Mouse (Mus musculus) C2C12 (cell line): ENCODE results near the gene Fchsd2. TPM values are rescaled to one million over a fixed set of nuclear protein-coding genes. Genes with fewer than 3 reads are reported as not detected.
"Not testable (repeated sequence)": the region's sequence is repeated elsewhere in the genome, so short reads cannot be mapped to it uniquely, and the experiment has no call there.

Experiments
- H3K27me3 ChIP-seq: one replicate; pipeline ENCODE4 v1.6.1; 2011; ENCODE audit not compliant: control insufficient read depth, insufficient read depth, insufficient read length
- H3K36me3 ChIP-seq: one replicate; pipeline ENCODE4 v1.6.1; 2011; ENCODE audit not compliant: control insufficient read depth, insufficient read depth
- H3K4me3 ChIP-seq: one replicate; pipeline ENCODE4 v1.5.1; 2011; ENCODE audit warnings: mild to moderate bottlenecking, control low read depth; ENCODE audit not compliant: poor library complexity, insufficient read depth, severe bottlenecking
- H3K79me2 ChIP-seq: one replicate; pipeline ENCODE4 v1.6.1; 2011; ENCODE audit not compliant: control insufficient read depth, insufficient read depth
- H3K79me3 ChIP-seq: one replicate; pipeline ENCODE4 v1.6.1; 2011; ENCODE audit warnings: low read depth, control low read depth
- H3ac ChIP-seq: one replicate; pipeline ENCODE3; 2011; ENCODE audit warnings: low read depth; ENCODE audit not compliant: control insufficient read depth, insufficient read length
- CEBPB ChIP-seq: IDR thresholded peaks from one replicate; pipeline ENCODE4 v1.6.1; 2011; ENCODE audit warnings: low read depth, mild to moderate bottlenecking, control low read depth, moderate library complexity
- CTCF ChIP-seq: IDR thresholded peaks from one replicate; pipeline ENCODE4 v1.5.1; 2011; ENCODE audit not compliant: control insufficient read depth, insufficient read depth, insufficient read length
- FOSL1 ChIP-seq: IDR thresholded peaks from one replicate; pipeline ENCODE4 v1.8.0; 2011; ENCODE audit warnings: mild to moderate bottlenecking, low read length; ENCODE audit not compliant: poor library complexity, insufficient read depth, severe bottlenecking
- MAX ChIP-seq: IDR thresholded peaks from one replicate; pipeline ENCODE4 v1.6.1; 2011; ENCODE audit warnings: mild to moderate bottlenecking, control low read depth
- MYOD1 ChIP-seq: IDR thresholded peaks from one replicate; pipeline ENCODE4 v1.6.1; 2011; ENCODE audit warnings: low read depth; ENCODE audit not compliant: control insufficient read depth, insufficient read length
- MYOG ChIP-seq: IDR thresholded peaks from one replicate; pipeline ENCODE4 v1.6.1; 2011; ENCODE audit not compliant: control insufficient read depth, insufficient read length; ENCODE audit errors: extremely low read depth
- USF1 ChIP-seq: IDR thresholded peaks from one replicate; pipeline ENCODE4 v1.6.1; 2011; ENCODE audit warnings: low read depth, mild to moderate bottlenecking, control low read depth, moderate library complexity
- polyA plus RNA-seq: library from polyadenylated mRNA; unstranded; fragments of >200 nt; fragmentation: generic; extraction: Trizol; gene quantifications from one replicate; pipeline ENCODE4 v1.2.1, GENCODE M21; 2012; ENCODE audit warnings: missing spikeins

Fchsd2 gene
- polyA plus RNA-seq, 1 experiment, result 2.4 TPM

DNA sequence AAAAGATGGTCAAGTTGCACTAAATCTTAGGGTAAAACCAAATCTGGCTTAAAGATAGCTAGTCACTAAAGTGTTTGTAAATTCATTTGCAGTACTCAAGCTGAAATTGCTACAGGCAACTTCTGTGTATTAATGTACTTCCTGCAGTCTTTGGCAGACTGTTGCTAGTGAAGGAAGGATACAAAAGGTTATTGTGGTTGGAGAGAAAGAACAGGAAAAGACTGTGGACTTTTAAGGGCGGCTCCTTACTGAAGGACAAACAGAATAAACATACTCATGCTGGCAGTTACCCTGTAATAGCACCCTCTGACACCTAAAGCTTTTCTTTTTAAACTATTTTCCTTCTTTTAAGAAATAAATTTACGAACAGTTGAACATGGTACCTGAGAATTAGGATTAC, 50.2 kb downstream of the Fchsd2 start:
- TF ChIP-seq MYOD1 (no peak), CEBPB (no peak), CTCF (no peak), USF1 (no peak), MAX (no peak), FOSL1 (no peak), MYOG (no peak)

DNA sequence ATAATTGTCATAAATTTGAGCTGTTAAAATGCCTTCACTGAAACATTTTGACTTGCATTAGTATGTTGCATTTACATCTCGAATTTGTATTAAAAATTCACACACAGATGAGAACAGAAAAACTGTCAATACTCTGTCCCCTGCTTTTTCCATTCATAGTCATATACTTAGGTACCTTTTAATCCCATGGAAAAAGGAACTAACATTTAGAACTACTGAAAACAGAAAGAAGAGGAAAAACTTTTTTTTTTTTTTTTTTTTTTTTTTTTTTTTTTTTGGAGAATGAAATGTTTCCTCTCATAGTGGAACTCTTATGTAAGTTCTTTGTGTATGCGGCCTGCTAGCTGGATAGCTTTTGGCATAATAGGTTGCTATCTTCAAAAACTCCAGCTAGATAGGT, 51.6 kb downstream of the Fchsd2 start:
- no peaks in the 10 kb centered on the region for H3K27me3 ChIP-seq
- no peaks in the 10 kb centered on the region for H3K79me3 ChIP-seq
- H3K79me2 ChIP-seq, result no peaks in the 10 kb centered on the region
- no peaks in the 10 kb centered on the region for H3K36me3 ChIP-seq
- no peak overlapping the region for H3ac ChIP-seq
- TF ChIP-seq USF1, result no peak
- TF ChIP-seq MYOG, result no peak
- no peak for TF ChIP-seq CEBPB
- TF ChIP-seq CTCF, result no peak
- TF ChIP-seq FOSL1, result no peak
- TF ChIP-seq MYOD1, result no peak
- no peak for TF ChIP-seq MAX
- no peak overlapping the region for H3K4me3 ChIP-seq

More for the DNA sequence above, 50.2 kb downstream of the Fchsd2 start:
- H3K79me2 ChIP-seq, result no peaks in the 10 kb centered on the region
- no peak overlapping the region for H3K4me3 ChIP-seq
- H3K27me3 ChIP-seq, result no peaks in the 10 kb centered on the region
- no peak overlapping the region for H3ac ChIP-seq
- H3K79me3 ChIP-seq, result no peaks in the 10 kb centered on the region
- no peaks in the 10 kb centered on the region for H3K36me3 ChIP-seq

GRCm38 (mm10) chr7:101149039-101149438, 56.4 kb downstream of the Fchsd2 start:
- no peaks in the 10 kb centered on the region for H3K79me2 ChIP-seq
- no peaks in the 10 kb centered on the region for H3K36me3 ChIP-seq
- H3K4me3 ChIP-seq, result no peak overlapping the region
- TF ChIP-seq MAX (no peak), CEBPB (no peak), CTCF (no peak), MYOG (no peak), MYOD1 (no peak), USF1 (no peak), FOSL1 (no peak)
- H3ac ChIP-seq, result no peak overlapping the region
- no peaks in the 10 kb centered on the region for H3K27me3 ChIP-seq
- H3K79me3 ChIP-seq, result no peaks in the 10 kb centered on the region

- H3K4me3 ChIP-seq, H3ac ChIP-seq, H3K79me3 ChIP-seq, H3K27me3 ChIP-seq, H3K36me3 ChIP-seq, H3K79me2 ChIP-seq: not testable (repeated sequence)
Measured at GRCm38 (mm10) chr7:101154883-101155282, 62.2 kb downstream of the Fchsd2 start.

DNA sequence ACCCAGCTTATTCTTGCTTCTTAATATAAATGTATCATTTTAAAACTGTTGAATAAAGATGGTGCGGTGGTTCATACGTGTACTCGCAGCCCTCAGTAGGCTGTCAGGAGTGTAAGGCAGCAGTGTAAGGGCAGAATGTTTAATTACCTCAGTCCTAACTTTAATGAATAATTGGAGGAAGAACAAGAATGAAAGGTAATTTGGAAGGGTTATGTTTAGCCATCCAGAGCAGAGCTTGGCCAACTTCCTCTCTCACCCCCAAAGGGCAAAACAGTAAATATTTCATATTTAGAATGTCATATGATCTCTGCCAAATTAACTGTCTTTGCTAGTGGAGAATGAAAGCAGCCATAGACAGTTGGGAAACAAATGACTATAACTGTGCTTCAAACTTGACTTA, 62.6 kb downstream of the Fchsd2 start:
- H3K79me2 ChIP-seq, result no peaks in the 10 kb centered on the region
- H3K4me3 ChIP-seq, result no peak overlapping the region
- no peaks in the 10 kb centered on the region for H3K79me3 ChIP-seq
- TF ChIP-seq FOSL1 (no peak), MYOD1 (no peak), USF1 (no peak), MYOG (no peak), CTCF (no peak), CEBPB (no peak), MAX (no peak)
- H3K27me3 ChIP-seq, result no peaks in the 10 kb centered on the region
- H3ac ChIP-seq, result no peak overlapping the region
- H3K36me3 ChIP-seq, result no peaks in the 10 kb centered on the region

- H3K79me3 ChIP-seq, result no peaks in the 10 kb centered on the region
- no peaks in the 10 kb centered on the region for H3K36me3 ChIP-seq
- H3K4me3 ChIP-seq, result no peak overlapping the region
- no peak overlapping the region for H3ac ChIP-seq
- H3K79me2 ChIP-seq, result no peaks in the 10 kb centered on the region
- no peaks in the 10 kb centered on the region for H3K27me3 ChIP-seq
- TF ChIP-seq MYOD1 (no peak), FOSL1 (no peak), MAX (no peak), MYOG (no peak), CEBPB (no peak), CTCF (no peak), USF1 (no peak)
Measured at GRCm38 (mm10) chr7:101160266-101160665, 67.6 kb downstream of the Fchsd2 start.
